Mouse (Mus musculus): ENCODE measurements around the gene Chrna3. TPM values are rescaled to one million over a fixed set of nuclear protein-coding genes. Genes with fewer than 3 reads are reported as not detected.

The Chrna3 gene
- polyA plus RNA-seq, 1 experiment = 2.1 TPM

DNA sequence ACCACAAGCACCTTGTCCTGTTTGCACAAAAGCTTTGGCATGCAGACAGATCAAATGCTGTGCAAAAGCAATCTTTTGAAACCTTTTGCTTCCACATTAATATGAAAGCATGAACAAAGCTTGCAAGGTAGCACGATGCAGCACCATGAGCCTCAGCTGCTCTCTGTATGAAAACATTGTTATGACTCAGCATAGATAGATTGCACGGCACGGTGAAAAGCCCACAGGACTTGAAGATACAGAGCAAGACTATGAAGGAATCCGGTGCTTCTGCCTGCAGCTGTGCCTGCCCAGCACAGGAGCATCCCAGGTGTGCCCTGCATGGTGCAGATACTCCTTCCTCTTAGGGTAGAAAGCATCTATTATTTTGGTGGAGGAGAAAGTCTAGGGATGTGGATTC, 22.8 kb downstream of the Chrna3 start:
- DNase-seq = no peak
- H3K36me3 ChIP-seq (ENCODE audit: control insufficient read depth, insufficient read depth, low read length) = no peaks in the 10 kb centered on the region
- 81% methylated on average over 4 of the region's 4 CpGs for WGBS
- TF ChIP-seq POLR2A (IDR thresholded peaks at IDR 0.05; ENCODE audit: low read depth, low read length) (no peak), CTCF (conservative IDR thresholded peaks at IDR 0.05; ENCODE audit: insufficient read depth, insufficient read length, low read depth, low read length) (no peak)
- no peak overlapping the region for H3K27ac ChIP-seq (ENCODE audit: insufficient read depth, low read depth, low read length)
- no peak overlapping the region for H3K4me3 ChIP-seq (ENCODE audit: insufficient read depth, low read depth, low read length)
- no peaks in the 10 kb centered on the region for H3K4me1 ChIP-seq (ENCODE audit: control insufficient read depth, insufficient read depth, low read length)
- peaks cover 1% of the 10 kb centered on the region; the same call in 1 of the 2 replicates for H3K27me3 ChIP-seq (replicated peaks; ENCODE audit: control insufficient read depth, insufficient read depth, low read length)

DNA sequence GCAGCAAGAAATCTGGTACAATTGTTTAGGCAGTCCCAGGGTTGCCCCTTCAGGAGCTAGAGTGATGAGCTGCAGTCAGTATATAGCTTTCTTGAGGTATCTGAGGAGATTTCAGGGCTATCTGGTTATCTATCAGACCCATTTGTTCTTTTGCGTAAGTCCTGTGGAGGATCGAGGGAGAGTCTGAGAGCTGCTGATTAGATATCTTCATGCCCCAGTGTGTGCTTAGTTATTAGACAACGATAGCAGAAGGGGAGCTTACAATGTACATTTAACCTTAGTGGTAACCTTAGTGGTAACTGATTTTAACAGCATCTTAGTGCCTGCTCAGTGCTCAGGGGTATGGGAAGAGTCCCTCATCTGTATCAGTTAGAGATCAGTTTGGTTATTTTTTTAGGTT, 30.7 kb downstream of the Chrna3 start:
- H3K36me3 ChIP-seq (ENCODE audit: control insufficient read depth, insufficient read depth, low read length) = no peaks in the 10 kb centered on the region
- no peak overlapping the region for H3K4me3 ChIP-seq (ENCODE audit: insufficient read depth, low read depth, low read length)
- no peak for TF ChIP-seq POLR2A (IDR thresholded peaks at IDR 0.05; ENCODE audit: low read depth, low read length)
- no peak for TF ChIP-seq CTCF (conservative IDR thresholded peaks at IDR 0.05; ENCODE audit: insufficient read depth, insufficient read length, low read depth, low read length)
- 86% methylated on average over 3 of the region's 3 CpGs for WGBS
- no peak for DNase-seq
- no peaks in the 10 kb centered on the region for H3K27me3 ChIP-seq (replicated peaks; ENCODE audit: control insufficient read depth, insufficient read depth, low read length)
- H3K4me1 ChIP-seq (ENCODE audit: control insufficient read depth, insufficient read depth, low read length) = no peaks in the 10 kb centered on the region
- no peak overlapping the region for H3K27ac ChIP-seq (ENCODE audit: insufficient read depth, low read depth, low read length)

DNA sequence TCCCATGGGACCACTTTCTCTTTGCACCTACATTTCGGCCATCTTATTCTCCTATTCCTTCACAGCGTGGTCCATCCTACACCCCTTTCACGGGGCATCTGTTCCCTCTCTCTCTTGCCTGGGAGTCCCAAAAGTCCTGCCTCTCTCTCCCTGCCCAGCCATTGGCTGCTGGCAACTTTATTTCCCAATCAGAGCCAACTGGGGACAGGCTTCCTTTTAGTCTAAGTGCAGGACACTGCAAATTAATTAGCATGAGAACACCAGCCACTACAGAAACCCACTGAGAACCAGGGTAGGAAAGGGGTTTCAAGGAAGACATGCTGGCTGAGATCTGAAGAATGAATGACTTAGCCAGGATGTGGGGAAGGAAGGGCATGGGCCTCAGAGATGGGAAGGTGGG, 32.0 kb downstream of the Chrna3 start:
- no peaks in the 10 kb centered on the region for H3K27me3 ChIP-seq (replicated peaks; ENCODE audit: control insufficient read depth, insufficient read depth, low read length)
- no peak for DNase-seq
- 53% methylated on average over 3 of the region's 3 CpGs for WGBS
- no peaks in the 10 kb centered on the region for H3K36me3 ChIP-seq (ENCODE audit: control insufficient read depth, insufficient read depth, low read length)
- no peaks in the 10 kb centered on the region for H3K4me1 ChIP-seq (ENCODE audit: control insufficient read depth, insufficient read depth, low read length)
- no peak overlapping the region for H3K27ac ChIP-seq (ENCODE audit: insufficient read depth, low read depth, low read length)
- no peak overlapping the region for H3K4me3 ChIP-seq (ENCODE audit: insufficient read depth, low read depth, low read length)
- no peak for TF ChIP-seq CTCF (conservative IDR thresholded peaks at IDR 0.05; ENCODE audit: insufficient read depth, insufficient read length, low read depth, low read length)
- TF ChIP-seq POLR2A (IDR thresholded peaks at IDR 0.05; ENCODE audit: low read depth, low read length) = no peak

DNA sequence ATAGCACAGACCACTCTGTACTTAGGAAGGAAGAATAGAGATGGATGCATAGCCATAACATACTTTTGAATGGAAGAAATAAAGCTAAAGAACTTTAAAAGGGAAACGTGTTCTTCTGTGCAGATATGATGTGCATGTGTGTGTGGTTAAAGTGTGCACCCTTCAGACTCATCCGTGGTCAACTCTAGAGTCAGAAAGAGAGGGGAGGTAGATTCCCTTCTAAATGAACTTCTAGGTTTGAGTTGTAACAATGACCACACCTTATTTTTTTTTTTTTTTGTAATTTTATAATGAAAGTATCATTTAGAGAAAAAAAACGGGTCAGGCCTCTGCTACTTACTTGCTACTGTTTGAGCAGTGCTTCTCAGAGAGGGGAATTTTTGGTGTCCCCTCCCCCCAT, 36.0 kb downstream of the Chrna3 start:
- DNase-seq = no peak
- Histone ChIP-seq H3K36me3 (ENCODE audit: control insufficient read depth, insufficient read depth, low read length) (no peaks in the 10 kb centered on the region), H3K4me1 (ENCODE audit: control insufficient read depth, insufficient read depth, low read length) (no peaks in the 10 kb centered on the region), H3K27me3 (replicated peaks; ENCODE audit: control insufficient read depth, insufficient read depth, low read length) (no peaks in the 10 kb centered on the region), H3K4me3 (ENCODE audit: insufficient read depth, low read depth, low read length) (no peak overlapping the region), H3K27ac (ENCODE audit: insufficient read depth, low read depth, low read length) (no peak overlapping the region)
- TF ChIP-seq POLR2A (IDR thresholded peaks at IDR 0.05; ENCODE audit: low read depth, low read length) (no peak), CTCF (conservative IDR thresholded peaks at IDR 0.05; ENCODE audit: insufficient read depth, insufficient read length, low read depth, low read length) (no peak)
- WGBS = 84% methylated on average over 3 of the region's 3 CpGs

DNA sequence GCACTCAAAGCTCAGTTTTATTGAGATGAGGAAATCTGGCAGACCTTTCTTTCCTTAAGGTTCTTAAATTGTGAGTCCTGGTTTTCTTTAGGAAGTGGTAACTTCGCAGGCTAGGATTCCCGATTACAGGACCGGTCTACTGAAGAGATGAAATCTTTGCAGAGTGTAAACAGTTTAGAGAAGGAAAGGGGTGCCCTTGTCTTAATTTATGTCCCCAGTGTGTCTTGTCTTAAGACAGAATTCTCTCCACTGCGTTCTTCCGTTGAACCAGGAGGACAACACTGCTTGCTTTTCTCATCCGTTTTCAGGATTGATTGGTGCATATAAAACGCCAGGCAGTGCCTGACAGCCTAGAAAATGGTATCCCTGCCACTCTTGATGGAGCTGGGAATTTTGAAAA, 44.0 kb downstream of the Chrna3 start:
- H3K4me3 ChIP-seq (ENCODE audit: insufficient read depth, low read depth, low read length) = no peak overlapping the region
- TF ChIP-seq CTCF (conservative IDR thresholded peaks at IDR 0.05; ENCODE audit: insufficient read depth, insufficient read length, low read depth, low read length) = no peak
- no peak for TF ChIP-seq POLR2A (IDR thresholded peaks at IDR 0.05; ENCODE audit: low read depth, low read length)
- 27% methylated on average over 7 of the region's 7 CpGs for WGBS

DNA sequence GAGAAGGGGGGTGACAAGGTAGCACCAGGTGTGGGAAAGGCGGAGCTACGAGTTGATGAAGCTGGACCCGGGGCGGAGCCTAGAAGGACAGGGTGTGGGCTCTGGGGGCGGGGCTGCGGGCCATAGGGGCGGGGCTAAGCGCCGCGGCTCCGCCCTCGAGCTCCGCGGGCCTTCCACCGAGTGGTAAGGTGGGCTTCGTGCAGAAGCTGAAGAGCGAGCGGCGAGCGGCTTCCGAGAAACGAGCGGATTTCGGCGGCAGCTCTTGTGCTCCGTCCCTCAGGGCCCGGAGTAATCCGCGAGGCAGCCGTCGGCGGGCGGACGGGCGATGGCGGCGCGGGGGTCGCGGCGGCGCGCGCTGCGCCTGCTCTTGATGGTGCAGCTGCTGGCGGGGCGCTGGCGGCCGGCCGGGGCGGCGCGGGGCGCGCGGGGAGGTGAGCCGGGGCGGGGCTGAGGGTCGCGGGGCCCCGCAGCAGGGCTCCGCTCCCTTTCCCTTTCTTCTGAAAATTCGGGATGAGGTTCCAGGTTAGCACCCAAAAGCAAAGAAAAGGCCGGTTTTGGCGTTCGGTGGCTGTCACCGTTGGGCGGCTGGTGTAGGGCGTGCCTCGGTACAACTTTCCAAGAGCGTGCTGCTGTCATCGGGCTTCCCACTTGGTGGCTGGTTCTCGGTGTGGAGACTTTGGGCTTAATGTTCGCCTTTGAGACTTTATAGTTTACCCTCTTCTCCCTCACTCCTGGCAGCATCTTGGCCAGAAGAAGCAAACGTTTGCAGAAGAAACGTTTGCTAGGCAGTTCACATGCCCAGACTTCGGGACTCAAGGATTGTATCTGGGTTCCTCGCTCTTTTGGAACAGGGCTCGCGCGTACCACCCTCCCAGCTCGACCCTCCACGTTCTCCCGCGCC, 44.8 kb downstream of the Chrna3 start:
- H3K36me3 ChIP-seq (ENCODE audit: control insufficient read depth, insufficient read depth, low read length) = no peaks in the 10 kb centered on the region
- H3K4me1 ChIP-seq (ENCODE audit: control insufficient read depth, insufficient read depth, low read length) = no peaks in the 10 kb centered on the region
- H3K27me3 ChIP-seq (replicated peaks; ENCODE audit: control insufficient read depth, insufficient read depth, low read length) = peaks cover 4% of the 10 kb centered on the region; the same call in 1 of the 2 replicates
- TF ChIP-seq CTCF (conservative IDR thresholded peaks at IDR 0.05; ENCODE audit: insufficient read depth, insufficient read length, low read depth, low read length) = no peak
- TF ChIP-seq POLR2A (IDR thresholded peaks at IDR 0.05; ENCODE audit: low read depth, low read length) = no peak
- peak overlapping the region; percentile 29 for H3K4me3 ChIP-seq (ENCODE audit: insufficient read depth, low read depth, low read length)
- no peak overlapping the region for H3K27ac ChIP-seq (ENCODE audit: insufficient read depth, low read depth, low read length)
- WGBS = 2% methylated on average over 85 of the region's 85 CpGs
- peak; percentile 15 for DNase-seq

More for the DNA sequence above, 44.0 kb downstream of the Chrna3 start:
- H3K36me3 ChIP-seq (ENCODE audit: control insufficient read depth, insufficient read depth, low read length) = no peaks in the 10 kb centered on the region
- no peak overlapping the region for H3K27ac ChIP-seq (ENCODE audit: insufficient read depth, low read depth, low read length)
- H3K4me1 ChIP-seq (ENCODE audit: control insufficient read depth, insufficient read depth, low read length) = no peaks in the 10 kb centered on the region
- no peak for DNase-seq
- H3K27me3 ChIP-seq (replicated peaks; ENCODE audit: control insufficient read depth, insufficient read depth, low read length) = peaks cover 4% of the 10 kb centered on the region; the same call in 1 of the 2 replicates

DNA sequence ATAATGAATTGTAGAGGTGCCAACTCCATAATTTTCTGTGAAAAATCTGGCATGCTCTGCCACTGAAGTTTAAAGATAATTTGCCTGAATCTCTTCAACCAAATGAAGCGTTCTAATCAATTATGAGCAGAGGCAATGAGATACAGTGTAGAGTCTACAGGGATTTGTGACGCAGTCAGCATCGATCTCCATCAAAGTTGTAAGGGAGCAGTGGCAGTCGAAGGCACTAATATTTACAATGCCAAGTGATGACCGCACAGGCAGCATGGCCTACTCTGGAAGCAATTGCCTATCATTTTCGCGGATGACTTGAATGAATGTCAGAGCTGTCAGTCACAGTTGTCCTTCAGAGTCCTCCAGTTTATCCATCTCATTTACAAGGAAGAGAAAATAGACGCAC, 45.7 kb downstream of the Chrna3 start, which contains the start of gene Chrna5:
Gene Chrna5 (plus strand): TSS at position 207 of the 400 bp plus-strand sequence.
- Histone ChIP-seq H3K27me3 (replicated peaks; ENCODE audit: control insufficient read depth, insufficient read depth, low read length) (peaks cover 4% of the 10 kb centered on the region; the same call in 1 of the 2 replicates), H3K36me3 (ENCODE audit: control insufficient read depth, insufficient read depth, low read length) (no peaks in the 10 kb centered on the region), H3K4me3 (ENCODE audit: insufficient read depth, low read depth, low read length) (peak within 1 kb of the TSS; percentile 29), H3K27ac (ENCODE audit: insufficient read depth, low read depth, low read length) (no peak within 1 kb of the TSS), H3K4me1 (ENCODE audit: control insufficient read depth, insufficient read depth, low read length) (no peaks in the 10 kb centered on the region)
- 70% methylated on average over 8 of the region's 8 CpGs for WGBS
- TF ChIP-seq CTCF (conservative IDR thresholded peaks at IDR 0.05; ENCODE audit: insufficient read depth, insufficient read length, low read depth, low read length) (no peak), POLR2A (IDR thresholded peaks at IDR 0.05; ENCODE audit: low read depth, low read length) (no peak)
- DNase-seq = no peak
